Mouse (Mus musculus): ENCODE results near the gene Cphx3. TPM values are rescaled to one million over a fixed set of nuclear protein-coding genes. Genes with fewer than 3 reads are reported as not detected.
A peak's percentile ranks its signal among the peaks of the same experiment; 100 is the strongest.
"Not testable (repeated sequence)": the region's sequence is repeated elsewhere in the genome, so short reads cannot be mapped to it uniquely, and the experiment has no call there.

Cphx3 gene
- polyA plus RNA-seq, 1 experiment from 2014 or later, result not detected

- not testable (repeated sequence) for H3K9me3 ChIP-seq; H3K9ac ChIP-seq; ATAC-seq (ENCODE audit: low FRiP score); H3K4me3 ChIP-seq; H3K27ac ChIP-seq; H3K4me2 ChIP-seq; H3K36me3 ChIP-seq; H3K4me1 ChIP-seq (replicated peaks); H3K27me3 ChIP-seq
- no CpG with 5 or more reads among the region's 3 CpGs for WGBS
These were observed 15.5 kb downstream of the Cphx3 start for GRCm38 (mm10) chr14:26097622-26098021.

DNA sequence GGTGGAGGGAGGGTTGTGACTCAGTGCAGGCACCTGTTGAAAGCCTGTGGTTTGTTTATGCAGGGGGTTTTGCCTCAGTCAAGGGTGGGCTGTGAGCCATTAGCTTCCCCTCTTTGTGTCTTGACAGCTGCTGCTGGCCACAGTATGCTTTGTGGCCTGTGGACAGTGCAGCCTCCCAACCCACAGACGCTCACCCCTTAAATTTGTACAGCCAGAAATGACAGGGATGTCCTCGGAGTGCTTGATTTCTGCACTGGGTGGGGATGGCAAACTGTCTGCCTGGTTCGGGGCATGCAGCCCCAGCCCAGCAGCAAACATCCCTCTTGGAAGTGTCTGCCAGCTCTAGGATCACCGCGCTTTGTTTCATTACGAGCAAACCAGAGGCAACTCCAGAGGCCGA is 36.1 kb downstream of the Cphx3 start, which contains the start of gene Duxbl2:
TSS of gene Duxbl2 (plus strand) at position 200 of the 400 bp plus-strand sequence.
- H3K9me3 ChIP-seq; H3K27me3 ChIP-seq; H3K4me1 ChIP-seq (replicated peaks); H3K4me3 ChIP-seq; H3K9ac ChIP-seq; H3K27ac ChIP-seq; H3K4me2 ChIP-seq; H3K36me3 ChIP-seq: not testable (repeated sequence)
- WGBS, result no CpG with 5 or more reads among the region's 7 CpGs
- ATAC-seq (ENCODE audit: low FRiP score), result peak; percentile 71

- no CpG with 5 or more reads among the region's 18 CpGs for WGBS
These were observed 36.5 kb downstream of the Cphx3 start for GRCm38 (mm10) chr14:26118550-26119000.

GRCm38 (mm10) chr14:26119095-26119494 is 37.0 kb downstream of the Cphx3 start:
- not testable (repeated sequence) for H3K4me1 ChIP-seq (replicated peaks); H3K36me3 ChIP-seq; H3K9me3 ChIP-seq; H3K4me2 ChIP-seq; H3K4me3 ChIP-seq; H3K27ac ChIP-seq; H3K9ac ChIP-seq; H3K27me3 ChIP-seq; ATAC-seq (ENCODE audit: low FRiP score)
- no CpG with 5 or more reads among the region's 7 CpGs for WGBS

More at GRCm38 (mm10) chr14:26118550-26119000, 36.5 kb downstream of the Cphx3 start:
- not testable (repeated sequence) for H3K27ac ChIP-seq; H3K4me3 ChIP-seq; H3K27me3 ChIP-seq; H3K9me3 ChIP-seq; H3K36me3 ChIP-seq; H3K4me1 ChIP-seq (replicated peaks); H3K9ac ChIP-seq; H3K4me2 ChIP-seq
- ATAC-seq (ENCODE audit: low FRiP score), result peak; percentile 84

DNA sequence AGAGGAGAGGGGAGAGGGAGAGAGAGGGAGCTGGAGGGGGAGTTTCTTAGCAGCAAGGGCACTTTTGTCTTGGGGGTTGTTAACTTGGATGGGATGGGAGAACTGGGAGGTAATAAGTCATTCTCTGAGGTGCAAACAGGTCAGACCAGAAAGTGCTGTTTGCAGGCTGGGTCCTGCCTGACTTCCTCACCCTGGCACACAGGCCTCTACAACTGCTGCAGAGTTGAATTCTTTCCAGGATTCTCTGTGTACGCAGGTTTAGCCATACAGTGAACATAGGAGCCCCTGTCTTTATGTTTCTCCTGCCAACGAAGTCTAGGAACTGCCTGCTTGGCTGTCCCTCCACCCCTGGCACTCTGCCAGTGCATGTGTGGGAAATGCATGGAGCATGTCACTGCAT is 65.0 kb downstream of the Cphx3 start:
- H3K4me1 ChIP-seq (replicated peaks), result not testable (repeated sequence)

GRCm38 (mm10) chr14:26156032-26156431 is 73.9 kb downstream of the Cphx3 start:
- ATAC-seq (ENCODE audit: low FRiP score); H3K27ac ChIP-seq; H3K4me1 ChIP-seq (replicated peaks); H3K36me3 ChIP-seq; H3K9ac ChIP-seq; H3K27me3 ChIP-seq; H3K4me3 ChIP-seq; H3K9me3 ChIP-seq; H3K4me2 ChIP-seq: not testable (repeated sequence)
- WGBS, result no CpG with 5 or more reads among the region's 7 CpGs

More for the DNA sequence above, 65.0 kb downstream of the Cphx3 start:
- H3K4me2 ChIP-seq; H3K27ac ChIP-seq; H3K4me3 ChIP-seq; H3K36me3 ChIP-seq; H3K9ac ChIP-seq; H3K27me3 ChIP-seq; ATAC-seq (ENCODE audit: low FRiP score); H3K9me3 ChIP-seq: not testable (repeated sequence)
- WGBS, result no CpG with 5 or more reads among the region's 2 CpGs

GRCm38 (mm10) chr14:26161156-26161555 is 79.1 kb downstream of the Cphx3 start:
- H3K9ac ChIP-seq; H3K9me3 ChIP-seq; H3K4me3 ChIP-seq; ATAC-seq (ENCODE audit: low FRiP score); H3K4me1 ChIP-seq (replicated peaks); H3K27ac ChIP-seq; H3K36me3 ChIP-seq; H3K4me2 ChIP-seq; H3K27me3 ChIP-seq: not testable (repeated sequence)
- WGBS, result no CpG with 5 or more reads among the region's 9 CpGs

GRCm38 (mm10) chr14:26162423-26162822 is 80.3 kb downstream of the Cphx3 start:
- H3K4me1 ChIP-seq (replicated peaks); H3K9ac ChIP-seq; H3K9me3 ChIP-seq; ATAC-seq (ENCODE audit: low FRiP score); H3K36me3 ChIP-seq; H3K4me3 ChIP-seq; H3K27ac ChIP-seq; H3K4me2 ChIP-seq; H3K27me3 ChIP-seq: not testable (repeated sequence)
- no CpG with 5 or more reads among the region's 5 CpGs for WGBS

DNA sequence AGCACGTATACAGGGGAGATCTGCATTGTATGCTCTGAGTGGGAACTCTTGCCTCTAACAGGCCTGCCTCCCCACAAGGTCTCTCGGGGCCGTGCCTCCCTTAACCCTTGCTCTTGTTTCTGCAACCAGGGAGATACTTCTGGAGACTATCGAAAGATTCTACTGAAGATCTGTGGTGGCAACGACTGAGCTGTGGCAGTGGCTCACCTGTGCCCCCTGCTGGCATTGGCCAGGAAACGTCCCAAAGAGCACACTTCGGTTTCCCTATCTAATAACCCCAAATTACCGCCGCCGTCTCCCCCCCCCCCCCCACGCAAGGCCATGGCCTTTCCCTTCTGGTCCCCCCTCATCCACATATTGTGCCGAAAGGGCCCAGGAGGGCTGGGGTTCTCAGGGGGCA is 83.2 kb downstream of the Cphx3 start:
- not testable (repeated sequence) for H3K27ac ChIP-seq; H3K4me2 ChIP-seq; ATAC-seq (ENCODE audit: low FRiP score); H3K9me3 ChIP-seq; H3K36me3 ChIP-seq; H3K4me3 ChIP-seq; H3K9ac ChIP-seq; H3K4me1 ChIP-seq (replicated peaks); H3K27me3 ChIP-seq
- no CpG with 5 or more reads among the region's 12 CpGs for WGBS

DNA sequence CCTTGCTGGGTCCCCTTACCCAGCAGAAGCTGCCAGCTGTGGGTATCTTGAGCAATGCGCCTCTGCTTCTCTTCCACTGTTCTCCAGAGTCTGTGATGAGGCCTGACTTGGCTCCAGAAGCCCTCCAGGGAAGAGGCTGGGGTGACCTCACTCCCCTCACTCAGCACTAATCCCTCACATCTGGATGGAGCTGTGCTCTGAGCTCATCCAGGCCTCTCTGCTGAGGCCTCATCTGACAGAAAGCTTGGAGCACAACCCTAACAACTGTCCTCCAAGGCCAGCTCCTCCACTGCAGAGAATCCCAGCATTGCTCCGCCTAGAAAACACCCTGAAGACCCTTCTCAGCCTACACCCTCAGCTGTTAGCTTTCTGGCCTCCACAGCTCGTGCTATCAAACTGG is 91.9 kb downstream of the Cphx3 start:
- H3K4me3 ChIP-seq; H3K9me3 ChIP-seq; H3K27ac ChIP-seq; H3K9ac ChIP-seq; H3K4me2 ChIP-seq; H3K36me3 ChIP-seq; ATAC-seq (ENCODE audit: low FRiP score); H3K4me1 ChIP-seq (replicated peaks); H3K27me3 ChIP-seq: not testable (repeated sequence)
- no CpG with 5 or more reads among the region's 3 CpGs for WGBS

- ATAC-seq (ENCODE audit: low FRiP score); H3K9ac ChIP-seq: not testable (repeated sequence)
These were observed 92.9 kb downstream of the Cphx3 start for GRCm38 (mm10) chr14:26175028-26175427.

GRCm38 (mm10) chr14:26181660-26182059 is 99.6 kb downstream of the Cphx3 start:
- WGBS, result no CpG with 5 or more reads among the region's 10 CpGs
- not testable (repeated sequence) for H3K27ac ChIP-seq; H3K4me2 ChIP-seq; H3K4me1 ChIP-seq (replicated peaks); H3K27me3 ChIP-seq; ATAC-seq (ENCODE audit: low FRiP score); H3K9ac ChIP-seq; H3K36me3 ChIP-seq; H3K4me3 ChIP-seq; H3K9me3 ChIP-seq

More at GRCm38 (mm10) chr14:26175028-26175427, 92.9 kb downstream of the Cphx3 start:
- not testable (repeated sequence) for H3K9me3 ChIP-seq; H3K36me3 ChIP-seq; H3K4me1 ChIP-seq (replicated peaks); H3K27ac ChIP-seq; H3K4me2 ChIP-seq; H3K27me3 ChIP-seq; H3K4me3 ChIP-seq
- WGBS, result no CpG with 5 or more reads among the region's 6 CpGs

GRCm38 (mm10) chr14:26182380-26182779 is 100.3 kb downstream of the Cphx3 start, which contains the start of gene Plac9b:
Plac9b (minus strand) TSS chr14:26182480.
- not testable (repeated sequence) for H3K4me3 ChIP-seq; H3K4me1 ChIP-seq (replicated peaks); H3K36me3 ChIP-seq; H3K27ac ChIP-seq; ATAC-seq (ENCODE audit: low FRiP score); H3K9me3 ChIP-seq; H3K27me3 ChIP-seq; H3K4me2 ChIP-seq; H3K9ac ChIP-seq
- no CpG with 5 or more reads among the region's 10 CpGs for WGBS
